Mouse (Mus musculus) erythroblast, embryonic 14.5 days (primary cell): Measurements from ENCODE around the gene Casr. TPM values are rescaled to one million over a fixed set of nuclear protein-coding genes. Genes with fewer than 3 reads are reported as not detected.

Experiments
- H3K27me3 ChIP-seq: 2 replicates; pipeline ENCODE4 v1.6.1; 2012; ENCODE audit warnings: inconsistent platforms; ENCODE audit not compliant: control insufficient read depth
- H3K36me3 ChIP-seq: 2 replicates; pipeline ENCODE4 v1.6.1; 2012; ENCODE audit warnings: mild to moderate bottlenecking, inconsistent platforms; ENCODE audit not compliant: control insufficient read depth
- H3K4me1 ChIP-seq: 2 replicates; pipeline ENCODE4 v1.6.1; 2012; ENCODE audit warnings: inconsistent platforms; ENCODE audit not compliant: control insufficient read depth
- H3K4me3 ChIP-seq: replicated peaks from 2 replicates; pipeline ENCODE3; 2012; ENCODE audit warnings: moderate library complexity, mild to moderate bottlenecking, inconsistent platforms
- H3K9me3 ChIP-seq: 2 replicates; pipeline ENCODE4 v1.6.1; 2012; ENCODE audit warnings: low read length, inconsistent platforms, mixed read lengths; ENCODE audit not compliant: control insufficient read depth
- GATA1 ChIP-seq: IDR thresholded peaks from 2 replicates; pipeline ENCODE4 v1.6.1; 2012; ENCODE audit warnings: low read length, inconsistent platforms, mixed read lengths
- TAL1 ChIP-seq: IDR thresholded peaks from 3 replicates; pipeline ENCODE4 v1.6.1; 2012; ENCODE audit warnings: low read length, inconsistent platforms, mixed read lengths
- polyA plus RNA-seq: library from polyadenylated mRNA; stranded (reverse); fragments of >175 nt; gene quantifications from 2 replicates; pipeline ENCODE4 v1.2.3, GENCODE M21; 2012

Casr gene
- polyA plus RNA-seq, 1 experiment = not detected

DNA sequence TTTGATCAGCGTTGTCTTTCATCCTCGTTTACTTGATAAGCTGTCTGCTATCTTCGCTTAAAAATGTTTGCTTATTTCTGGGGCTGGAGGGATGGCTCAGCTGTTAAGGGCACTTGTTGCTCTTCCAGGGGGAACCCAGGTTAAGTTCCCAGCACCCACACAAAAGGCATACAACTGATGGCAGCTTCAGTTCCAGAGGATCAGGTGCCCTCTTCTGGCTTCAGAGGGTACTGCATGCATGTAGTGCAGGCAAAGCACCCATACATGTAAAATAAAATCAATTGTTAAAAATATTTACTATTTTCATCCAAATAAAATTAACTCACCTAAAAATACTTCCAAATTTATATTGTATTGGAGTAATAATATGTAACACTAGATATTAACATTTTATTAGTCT lies 8.3 kb downstream of the Casr start:
- Histone ChIP-seq H3K4me3 (no peak overlapping the region), H3K27me3 (no peaks in the 10 kb centered on the region), H3K4me1 (no peaks in the 10 kb centered on the region), H3K36me3 (no peaks in the 10 kb centered on the region), H3K9me3 (peaks cover 10% of the 10 kb centered on the region)
- no peak for TF ChIP-seq GATA1
- TF ChIP-seq TAL1 = no peak

DNA sequence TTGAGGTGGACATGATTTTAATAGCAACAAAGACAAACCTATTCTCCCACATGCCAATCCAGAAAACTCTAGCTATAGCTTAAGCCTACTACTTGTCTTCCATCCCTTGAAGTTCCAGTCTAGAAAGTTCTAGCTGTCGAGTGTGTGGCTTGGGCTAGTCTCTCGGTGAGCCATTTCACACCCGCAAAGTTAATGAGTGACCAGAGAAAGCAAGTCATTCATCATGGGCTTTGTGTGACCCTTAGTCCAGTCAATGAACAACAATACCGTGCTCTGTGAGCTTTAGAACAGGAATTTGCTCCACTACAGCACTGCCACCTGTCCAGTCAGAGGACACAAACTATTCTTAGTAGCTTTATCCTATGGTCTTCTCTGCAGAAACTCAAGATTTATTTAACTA lies 16.6 kb downstream of the Casr start:
- Histone ChIP-seq H3K4me3 (no peak overlapping the region), H3K36me3 (no peaks in the 10 kb centered on the region), H3K27me3 (no peaks in the 10 kb centered on the region), H3K4me1 (no peaks in the 10 kb centered on the region), H3K9me3 (no peaks in the 10 kb centered on the region)
- TF ChIP-seq TAL1 (no peak), GATA1 (no peak)

GRCm38 (mm10) chr16:36543091-36543490 lies 18.9 kb downstream of the Casr start:
- Histone ChIP-seq H3K9me3 (no peaks in the 10 kb centered on the region), H3K4me1 (no peaks in the 10 kb centered on the region), H3K36me3 (no peaks in the 10 kb centered on the region), H3K4me3 (no peak overlapping the region), H3K27me3 (no peaks in the 10 kb centered on the region)
- TF ChIP-seq TAL1 = no peak
- TF ChIP-seq GATA1 = no peak

DNA sequence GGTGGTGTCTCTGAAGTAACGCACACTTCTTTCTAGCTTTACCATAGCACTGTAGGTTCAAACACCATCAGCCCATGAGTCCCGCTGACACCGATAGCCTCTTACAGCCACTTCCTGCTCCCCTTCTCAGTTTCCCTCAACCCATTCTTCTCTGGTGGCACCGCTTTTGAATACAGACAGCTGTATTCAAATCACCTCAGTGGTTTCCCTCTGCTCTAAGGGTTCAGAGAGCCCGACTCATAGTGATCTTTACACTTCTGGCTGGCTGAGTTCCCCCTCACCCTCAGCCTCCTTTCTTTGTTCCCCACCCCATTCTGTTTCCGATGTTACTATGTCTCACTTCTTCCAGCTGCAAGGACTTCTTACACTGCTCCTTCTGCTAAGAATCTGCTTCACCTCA lies 21.1 kb downstream of the Casr start:
- no peaks in the 10 kb centered on the region for H3K4me1 ChIP-seq
- H3K9me3 ChIP-seq = no peaks in the 10 kb centered on the region
- TF ChIP-seq GATA1 = no peak
- no peak for TF ChIP-seq TAL1
- H3K36me3 ChIP-seq = no peaks in the 10 kb centered on the region
- H3K27me3 ChIP-seq = no peaks in the 10 kb centered on the region; the same call in 1 of the 2 replicates
- no peak overlapping the region for H3K4me3 ChIP-seq

- H3K36me3 ChIP-seq = no peaks in the 10 kb centered on the region
- no peaks in the 10 kb centered on the region; the same call in 1 of the 2 replicates for H3K27me3 ChIP-seq
- H3K9me3 ChIP-seq = no peaks in the 10 kb centered on the region
- H3K4me3 ChIP-seq = no peak overlapping the region
- TF ChIP-seq GATA1 (no peak), TAL1 (no peak)
- H3K4me1 ChIP-seq = no peaks in the 10 kb centered on the region
These were observed 28.8 kb downstream of the Casr start for GRCm38 (mm10) chr16:36532981-36533687.

- Histone ChIP-seq H3K36me3 (no peaks in the 10 kb centered on the region), H3K27me3 (no peaks in the 10 kb centered on the region; the same call in 1 of the 2 replicates), H3K9me3 (no peaks in the 10 kb centered on the region), H3K4me3 (no peak overlapping the region), H3K4me1 (no peaks in the 10 kb centered on the region)
- TF ChIP-seq GATA1 (no peak), TAL1 (no peak)
These were observed 29.9 kb downstream of the Casr start for GRCm38 (mm10) chr16:36532046-36532445.

DNA sequence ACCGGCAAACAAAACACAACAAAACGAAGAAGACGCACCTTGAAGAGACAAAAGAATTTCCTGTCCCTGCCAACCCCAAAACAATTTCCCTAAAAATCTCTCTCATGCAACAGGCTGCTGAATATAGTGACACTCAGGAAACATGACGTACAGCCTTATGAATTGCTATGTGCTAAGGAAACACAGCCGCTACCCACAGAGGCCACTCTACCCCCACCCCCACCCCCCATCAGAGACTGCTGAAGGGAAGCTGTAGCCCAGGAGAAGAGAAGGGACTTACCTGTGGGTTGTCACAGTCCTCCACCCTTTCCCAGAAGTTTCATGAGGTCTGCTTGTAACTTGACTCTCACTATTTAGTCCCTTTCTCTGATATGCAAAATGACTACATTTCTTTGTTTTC lies 30.3 kb downstream of the Casr start:
- H3K36me3 ChIP-seq = no peaks in the 10 kb centered on the region
- no peak overlapping the region for H3K4me3 ChIP-seq
- no peak for TF ChIP-seq GATA1
- no peak for TF ChIP-seq TAL1
- no peaks in the 10 kb centered on the region for H3K27me3 ChIP-seq
- no peaks in the 10 kb centered on the region for H3K9me3 ChIP-seq
- H3K4me1 ChIP-seq = no peaks in the 10 kb centered on the region

DNA sequence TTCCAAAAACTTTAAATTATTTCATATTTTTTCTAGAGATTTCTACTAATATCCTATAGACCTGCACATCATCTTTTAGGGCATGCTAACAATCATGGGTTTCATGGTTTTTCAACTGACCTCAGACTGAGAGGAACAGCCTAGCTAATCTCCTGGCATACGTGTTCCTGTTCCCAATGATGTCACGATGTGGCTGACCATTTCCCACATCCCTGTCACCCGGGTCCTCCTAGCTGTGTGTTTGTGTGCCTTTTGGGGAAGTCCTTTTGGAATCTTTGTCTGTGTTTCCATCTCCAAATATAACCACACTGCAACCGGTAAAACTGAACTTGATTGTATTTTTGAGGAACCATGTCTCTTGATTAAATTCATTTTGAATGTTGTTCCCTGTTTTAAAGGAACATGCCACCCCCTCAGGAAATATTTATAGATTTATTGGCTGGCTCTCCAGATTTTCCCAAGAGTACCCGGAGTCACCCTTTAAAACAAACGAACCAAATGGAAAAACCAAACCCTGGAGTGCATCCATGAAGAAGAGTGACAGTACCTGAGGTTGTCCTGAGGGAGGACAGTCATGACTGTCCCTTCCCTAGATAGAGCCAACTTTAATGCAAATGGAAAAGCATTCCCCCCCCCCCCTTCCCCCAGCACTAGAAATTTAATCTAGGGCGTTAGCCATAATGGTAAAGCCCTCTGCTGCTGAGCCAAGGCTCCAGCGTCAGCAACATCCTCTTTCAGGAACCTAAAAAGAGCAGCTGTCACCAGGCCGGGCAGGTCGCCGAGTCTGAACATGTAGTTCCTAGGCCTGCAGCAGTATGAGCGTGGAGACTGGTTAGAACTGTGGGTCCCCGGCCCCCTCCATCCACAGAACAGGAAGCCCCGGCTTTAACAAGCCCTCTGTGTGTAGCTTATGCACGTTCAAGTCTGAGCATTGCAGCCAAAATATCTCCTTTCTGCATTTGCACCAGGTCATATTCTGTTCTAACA lies 31.1 kb downstream of the Casr start:
- no peaks in the 10 kb centered on the region for H3K4me1 ChIP-seq
- H3K27me3 ChIP-seq = no peaks in the 10 kb centered on the region
- H3K9me3 ChIP-seq = no peaks in the 10 kb centered on the region
- H3K36me3 ChIP-seq = no peaks in the 10 kb centered on the region
- no peak for TF ChIP-seq TAL1
- TF ChIP-seq GATA1 = no peak
- H3K4me3 ChIP-seq = no peak overlapping the region

GRCm38 (mm10) chr16:36528822-36529221 lies 33.1 kb downstream of the Casr start:
- no peak for TF ChIP-seq GATA1
- TF ChIP-seq TAL1 = no peak
- H3K36me3 ChIP-seq = no peaks in the 10 kb centered on the region
- no peaks in the 10 kb centered on the region for H3K4me1 ChIP-seq
- H3K9me3 ChIP-seq = peaks cover 2% of the 10 kb centered on the region; the same call in 1 of the 2 replicates
- H3K4me3 ChIP-seq = no peak overlapping the region
- H3K27me3 ChIP-seq = no peaks in the 10 kb centered on the region
